Mouse (Mus musculus) forebrain, postnatal 0 days (tissue): ENCODE measurements around the gene Mpv17. TPM values are rescaled to one million over a fixed set of nuclear protein-coding genes. Genes with fewer than 3 reads are reported as not detected.

Source experiments
- ATAC-seq: fragments of 200-750 bp; cut with Nextera tagmentation; 2 replicates; pipeline ENCODE4 v1.8.0; 2017; ENCODE audit warnings: mild to moderate bottlenecking, moderate library complexity
- DNase-seq: peaks from one replicate; pipeline ENCODE4 v3.0.0-alpha.2; 2015
- H3K27ac ChIP-seq: fragments of 300-500 bp; sonication (generic); 2 replicates; pipeline ENCODE4 v1.5.1; 2014; ENCODE audit warnings: low read depth, mild to moderate bottlenecking, antibody characterized with exemption, low read length, moderate library complexity, mixed read lengths
- H3K27me3 ChIP-seq: fragments of 300-500 bp; sonication (generic); 2 replicates; pipeline ENCODE4 v1.6.1; 2014; ENCODE audit warnings: mild to moderate bottlenecking, low read length, mixed read lengths; ENCODE audit not compliant: insufficient read depth
- H3K36me3 ChIP-seq: fragments of 300-500 bp; sonication (generic); 2 replicates; pipeline ENCODE4 v1.6.1; 2014; ENCODE audit warnings: mild to moderate bottlenecking, moderate library complexity; ENCODE audit not compliant: insufficient read depth
- H3K4me1 ChIP-seq: fragments of 300-500 bp; sonication (generic); 2 replicates; pipeline ENCODE4 v1.6.1; 2014; ENCODE audit warnings: antibody characterized with exemption; ENCODE audit not compliant: insufficient read depth
- H3K4me2 ChIP-seq: fragments of 300-500 bp; sonication (generic); 2 replicates; pipeline ENCODE4 v1.6.1; 2014; ENCODE audit warnings: low read depth, mild to moderate bottlenecking, moderate library complexity
- H3K4me3 ChIP-seq: fragments of 300-500 bp; sonication (generic); 2 replicates; pipeline ENCODE4 v1.5.1; 2014; ENCODE audit warnings: low read depth, low read length, mixed read lengths
- H3K9ac ChIP-seq: fragments of 300-500 bp; sonication (generic); 2 replicates; pipeline ENCODE4 v1.6.1; 2014; ENCODE audit warnings: mild to moderate bottlenecking
- H3K9me3 ChIP-seq: fragments of 300-500 bp; sonication (generic); 2 replicates; pipeline ENCODE4 v1.6.1; 2016; ENCODE audit warnings: low read length
- CTCF ChIP-seq: sonication (generic); IDR thresholded peaks from 2 replicates; pipeline ENCODE4 v1.5.1; 2016; ENCODE audit warnings: antibody characterized with exemption, control low read depth, low read depth
- WGBS: fragments of 180-500 bp; shearing (Covaris S2); extraction: QIAGEN DNeasy Blood & Tissue Kit; methylation state at CpG from one replicate; pipeline ENCODE4 v1.1.7; 2014; 5-methylcytosine and 5-hydroxymethylcytosine counted together
- polyA plus RNA-seq: library from polyadenylated mRNA; unstranded; fragments of >200 nt; fragmentation: Nextera tagmentation; extraction: Ambion mirVana; gene quantifications from 2 replicates; pipeline ENCODE4 v1.2.1, GENCODE M21; 2015
- total RNA-seq: library from RNA; depleted of rRNA; stranded (reverse); fragments of >200 nt; gene quantifications from 2 replicates; pipeline ENCODE4 v1.2.3, GENCODE M21; 2014; rRNA removed

The Mpv17 gene
- total RNA-seq, result 40.0 and 51.5 TPM in 2 replicates
- 27.4 and 38.7 TPM in 2 replicates for polyA plus RNA-seq

GRCm38 (mm10) chr5:31154152-31154553 is at the start of gene Mpv17:
Gene Mpv17 (minus strand): TSS chr5:31154251.
- Histone ChIP-seq H3K9ac (peak within 1 kb of the TSS; percentile 73), H3K4me1 (peaks cover 7% of the 10 kb centered on the region; the same call in 1 of the 2 replicates), H3K4me3 (peak within 1 kb of the TSS; percentile 63), H3K27ac (peak within 1 kb of the TSS; percentile 69; the same call in 1 of the 2 replicates), H3K9me3 (no peaks in the 10 kb centered on the region), H3K4me2 (peak within 1 kb of the TSS; percentile 75), H3K27me3 (no peaks in the 10 kb centered on the region), H3K36me3 (peaks cover 20% of the 10 kb centered on the region)
- under 1% methylated on average over 19 of the region's 19 CpGs for WGBS
- peak; percentile 95 for ATAC-seq
- no peak for TF ChIP-seq CTCF
- DNase-seq, result peak; percentile 89

GRCm38 (mm10) chr5:31202933-31203332 is 48.9 kb upstream of the Mpv17 start:
- TF ChIP-seq CTCF, result no peak
- Histone ChIP-seq H3K27me3 (no peaks in the 10 kb centered on the region), H3K9ac (no peak overlapping the region), H3K4me1 (peaks cover 6% of the 10 kb centered on the region; the same call in 1 of the 2 replicates), H3K9me3 (peaks cover 4% of the 10 kb centered on the region; the same call in 1 of the 2 replicates), H3K36me3 (peaks cover 75% of the 10 kb centered on the region), H3K4me2 (peak overlapping the region; percentile 62), H3K4me3 (no peak overlapping the region; the same call in 1 of the 2 replicates), H3K27ac (peak overlapping the region; percentile 79; the same call in 1 of the 2 replicates)
- WGBS, result 90% methylated on average over 7 of the region's 7 CpGs
- no peak for DNase-seq
- ATAC-seq, result no peak

- ATAC-seq (peak; percentile 98), DNase-seq (peak; percentile 99)
- H3K4me2 ChIP-seq, result peak within 1 kb of the TSS; percentile 83
- H3K9ac ChIP-seq, result peak within 1 kb of the TSS; percentile 92
- TF ChIP-seq CTCF, result no peak
- 2% methylated on average over 53 of the region's 53 CpGs for WGBS
- peaks cover 4% of the 10 kb centered on the region; the same call in 1 of the 2 replicates for H3K9me3 ChIP-seq
- peaks cover 6% of the 10 kb centered on the region; the same call in 1 of the 2 replicates for H3K4me1 ChIP-seq
- H3K27ac ChIP-seq, result peak within 1 kb of the TSS; percentile 85
- H3K27me3 ChIP-seq, result no peaks in the 10 kb centered on the region
- peaks cover 77% of the 10 kb centered on the region for H3K36me3 ChIP-seq
- H3K4me3 ChIP-seq, result peak within 1 kb of the TSS; percentile 83
These were observed 47.9 kb upstream of the Mpv17 start, which contains the start of gene Zfp513 for GRCm38 (mm10) chr5:31201742-31202590. Gene Zfp513 (minus strand): TSS chr5:31202303.

GRCm38 (mm10) chr5:31201042-31201741 is 47.1 kb upstream of the Mpv17 start:
- H3K27ac ChIP-seq, result peak overlapping the region; percentile 85
- H3K9ac ChIP-seq, result peak overlapping the region; percentile 92
- ATAC-seq (no peak), DNase-seq (no peak)
- H3K4me1 ChIP-seq, result peaks cover 6% of the 10 kb centered on the region; the same call in 1 of the 2 replicates
- H3K36me3 ChIP-seq, result peaks cover 79% of the 10 kb centered on the region
- 23% methylated on average over 13 of the region's 13 CpGs for WGBS
- H3K27me3 ChIP-seq, result no peaks in the 10 kb centered on the region
- peak overlapping the region; percentile 83 for H3K4me3 ChIP-seq
- H3K9me3 ChIP-seq, result peaks cover 4% of the 10 kb centered on the region; the same call in 1 of the 2 replicates
- H3K4me2 ChIP-seq, result peak overlapping the region; percentile 83
- TF ChIP-seq CTCF, result no peak

GRCm38 (mm10) chr5:31200327-31200768 is 46.3 kb upstream of the Mpv17 start:
- ATAC-seq (no peak), DNase-seq (no peak)
- WGBS, result 93% methylated on average over 27 of the region's 27 CpGs
- H3K4me2 ChIP-seq, result 0 out of 2 replicates have a peak overlapping the region, but pooled peaks have one; percentile 83
- H3K36me3 ChIP-seq, result peaks cover 81% of the 10 kb centered on the region
- H3K4me3 ChIP-seq, result no peak overlapping the region
- peaks cover 6% of the 10 kb centered on the region; the same call in 1 of the 2 replicates for H3K4me1 ChIP-seq
- H3K9ac ChIP-seq, result no peak overlapping the region
- no peak for TF ChIP-seq CTCF
- H3K27ac ChIP-seq, result 0 out of 2 replicates have a peak overlapping the region, but pooled peaks have one; percentile 4
- H3K27me3 ChIP-seq, result no peaks in the 10 kb centered on the region
- H3K9me3 ChIP-seq, result peaks cover 4% of the 10 kb centered on the region; the same call in 1 of the 2 replicates

GRCm38 (mm10) chr5:31199893-31200292 is 45.8 kb upstream of the Mpv17 start:
- Histone ChIP-seq H3K27ac (no peak overlapping the region), H3K9me3 (peaks cover 4% of the 10 kb centered on the region; the same call in 1 of the 2 replicates), H3K4me3 (no peak overlapping the region), H3K4me1 (peaks cover 6% of the 10 kb centered on the region; the same call in 1 of the 2 replicates), H3K4me2 (no peak overlapping the region), H3K27me3 (no peaks in the 10 kb centered on the region), H3K9ac (no peak overlapping the region), H3K36me3 (peaks cover 81% of the 10 kb centered on the region)
- WGBS, result 76% methylated on average over 9 of the region's 9 CpGs
- TF ChIP-seq CTCF, result peak; percentile 36
- no peak for ATAC-seq
- DNase-seq, result no peak
